Mouse (Mus musculus): ENCODE measurements around the gene Gm11639.

DNA sequence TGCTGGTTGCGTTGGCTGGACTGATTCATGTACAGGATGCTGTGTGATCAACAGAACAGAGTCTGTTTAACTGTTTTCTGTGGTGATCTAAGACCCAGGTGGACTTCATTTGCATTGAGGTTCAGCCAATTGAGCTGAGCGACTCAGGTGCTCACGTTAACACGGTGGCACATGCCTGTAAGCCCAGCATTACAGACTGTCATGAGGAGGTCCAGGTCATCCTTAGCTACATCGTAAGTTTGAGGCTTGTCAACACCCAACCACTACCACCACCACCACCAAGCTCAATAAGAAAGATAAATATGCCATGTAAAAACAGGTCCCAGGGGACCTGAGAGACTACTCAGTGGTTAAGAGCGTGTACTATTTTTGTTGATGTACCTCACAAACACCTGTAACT is 40.1 kb upstream of the Gm11639 start:
- no peak for TF ChIP-seq USF1 (IDR thresholded peaks at IDR 0.05; ENCODE audit: low read depth)
- TF ChIP-seq CTCF (IDR thresholded peaks at IDR 0.05; ENCODE audit: control insufficient read depth, insufficient read depth, insufficient read length), result no peak
- TF ChIP-seq MAX (IDR thresholded peaks at IDR 0.05), result no peak
- no peak for TF ChIP-seq MYOG (IDR thresholded peaks at IDR 0.05; ENCODE audit: control insufficient read depth, extremely low read depth, insufficient read length)
- no peak for TF ChIP-seq CEBPB (IDR thresholded peaks at IDR 0.05; ENCODE audit: low read depth)
- TF ChIP-seq MYOD1 (IDR thresholded peaks at IDR 0.05; ENCODE audit: control insufficient read depth, insufficient read length, low read depth), result no peak

Measured in C2C12 (cell line).